Comparison of ENCODE assay signal across 10 mouse cellular contexts in the genomic region with DNA sequence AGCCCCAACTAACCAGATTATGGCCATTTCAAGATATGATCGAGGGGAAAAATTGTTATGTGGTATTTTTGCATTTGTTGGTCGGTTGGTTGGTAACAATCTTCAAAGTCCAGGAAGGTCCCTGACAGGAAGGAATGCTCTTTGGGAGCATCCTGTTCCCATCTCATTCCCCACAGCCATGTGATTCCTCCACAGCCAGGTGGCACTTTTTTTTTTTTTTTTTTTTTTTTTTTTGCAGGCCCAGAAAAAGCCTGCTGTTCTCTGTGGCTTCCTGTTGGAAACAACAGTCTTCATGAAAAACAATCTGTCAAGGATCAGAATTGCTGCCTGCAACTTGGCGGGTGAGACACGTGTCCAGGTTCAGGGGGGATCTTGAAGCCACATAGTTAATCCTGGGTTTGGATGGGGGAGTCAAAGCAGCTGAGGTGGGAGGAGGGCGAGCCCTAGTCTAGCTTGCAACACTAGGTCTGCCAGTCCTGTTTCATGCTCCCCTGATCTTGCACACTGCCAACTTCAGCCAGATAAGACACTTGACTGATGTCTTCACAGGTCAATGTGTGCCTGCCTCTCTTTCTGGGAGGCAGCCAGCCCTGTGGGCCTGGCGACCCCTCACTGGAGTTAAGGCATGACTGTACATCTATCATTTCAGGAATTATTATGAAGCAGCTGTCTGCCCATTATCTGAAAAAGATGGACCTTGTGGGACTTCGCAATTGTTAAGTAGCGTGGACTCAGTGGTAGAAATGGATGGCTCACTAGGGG. TPM values are rescaled to one million over a fixed set of nuclear protein-coding genes. Genes with fewer than 3 reads are reported as not detected.
DNase-seq lines count a peak whose midpoint lies in the region; ATAC-seq and TF ChIP-seq lines count a peak whose summit lies in the region.
"Had no signal": no experiment of that assay in that cellular context is flagged by ENCODE, and none has a peak within 500 bp of the region (broad histone marks: within the 10 kb centered on the region; RNA-seq: fewer than 3 reads in every experiment).

No protein-coding gene starts in this region.

- H3K4me2 ChIP-seq in lung, postnatal 0 days (replicated peaks; ENCODE audit: low read depth, low read length), result no peak overlapping the region
- no peak overlapping the region for H3K4me2 ChIP-seq in heart, postnatal 0 days (ENCODE audit: low read depth, low read length)

- H3K9me3 ChIP-seq in lung, postnatal 0 days (ENCODE audit: low read length), result peaks cover 13% of the 10 kb centered on the region
- H3K9me3 ChIP-seq in heart, postnatal 0 days (replicated peaks; ENCODE audit: control insufficient read depth, low read length), result 0 out of 2 replicates have a peak, but pooled peaks cover 8% of the 10 kb centered on the region

- H3K4me1 ChIP-seq in lung, postnatal 0 days (ENCODE audit: insufficient read depth, low read depth, low read length), result 0 out of 2 replicates have a peak, but pooled peaks cover 7% of the 10 kb centered on the region
- no peaks in the 10 kb centered on the region for H3K4me1 ChIP-seq in lung, adult 2 months (ENCODE audit: control insufficient read depth, insufficient read depth, low read length)
- peaks cover 16% of the 10 kb centered on the region for H3K4me1 ChIP-seq in heart, postnatal 0 days (ENCODE audit: control insufficient read depth, insufficient read depth)

- H3K9ac ChIP-seq in lung, postnatal 0 days (replicated peaks; ENCODE audit: low read depth), result no peak overlapping the region
- H3K9ac ChIP-seq in heart, postnatal 0 days (replicated peaks; ENCODE audit: low read depth, low read length), result no peak overlapping the region; the same call in 1 of the 2 replicates

- no peak overlapping the region for H3K27ac ChIP-seq in lung, postnatal 0 days (ENCODE audit: low read length)
- H3K27ac ChIP-seq in heart, postnatal 0 days (ENCODE audit: low read depth), result no peak overlapping the region

- no peak for TF ChIP-seq POLR2A in lung, adult 2 months (IDR thresholded peaks at IDR 0.05; ENCODE audit: borderline replicate concordance, extremely low read depth, low read depth, low read length)

- ATAC-seq in lung, postnatal 0 days, result peak; percentile 8
- no peak for ATAC-seq in heart, postnatal 0 days (ENCODE audit: insufficient read depth, low read depth)
- ATAC-seq in megakaryocyte-erythroid progenitor cell, adult 5-6 weeks (replicated peaks; ENCODE audit: low FRiP score, low TSS enrichment, poor library complexity, severe bottlenecking), result peak; percentile 19

- peaks cover 30% of the 10 kb centered on the region for H3K36me3 ChIP-seq in lung, postnatal 0 days (ENCODE audit: insufficient read depth, low read length)
- peaks cover 46% of the 10 kb centered on the region for H3K36me3 ChIP-seq in heart, postnatal 0 days (replicated peaks; ENCODE audit: control insufficient read depth, insufficient read depth, low read length)

- H3K27me3 ChIP-seq in lung, postnatal 0 days (replicated peaks; ENCODE audit: insufficient read depth, low read length), result no peaks in the 10 kb centered on the region
- H3K27me3 ChIP-seq in heart, postnatal 0 days (ENCODE audit: control insufficient read depth, insufficient read depth, low read length), result no peaks in the 10 kb centered on the region

- no peak for TF ChIP-seq EP300 in lung, postnatal 0 days (IDR thresholded peaks at IDR 0.05)
- TF ChIP-seq EP300 in heart, postnatal 0 days (IDR thresholded peaks at IDR 0.05; ENCODE audit: low read depth), result no peak

- no peak for TF ChIP-seq CTCF in lung, postnatal 0 days (IDR thresholded peaks at IDR 0.05)
- TF ChIP-seq CTCF in lung, adult 2 months (IDR thresholded peaks at IDR 0.05; ENCODE audit: insufficient read depth, low read length), result no peak
- peak; percentile 3; the same call in 1 of the 2 replicates for TF ChIP-seq CTCF in heart, postnatal 0 days (IDR thresholded peaks at IDR 0.05; ENCODE audit: low read depth)

- H3K4me3 ChIP-seq in lung, postnatal 0 days (ENCODE audit: low read depth, low read length), result no peak overlapping the region
- H3K4me3 ChIP-seq in lung, adult 2 months (replicated peaks; ENCODE audit: extremely low read depth, low read depth, low read length), result no peak overlapping the region
- no peak overlapping the region for H3K4me3 ChIP-seq in heart, postnatal 0 days (ENCODE audit: low read depth, low read length)
- H3K4me3 ChIP-seq: erythroblast, embryonic 14.5 days; myocyte had no signal

- WGBS in lung, postnatal 0 days, result 59% methylated on average over 8 of the region's 8 CpGs
- WGBS in lung, adult 2 months, result 50% methylated on average over 8 of the region's 8 CpGs
- WGBS in heart, postnatal 0 days, result 55% methylated on average over 8 of the region's 8 CpGs

- peak; percentile 38 for DNase-seq in cerebellum, adult 9-10 months
- no peak for DNase-seq in cerebellum, postnatal 36 days
- DNase-seq in lung, postnatal 0 days (ENCODE audit: low spot score), result no peak
- no peak for DNase-seq in lung, adult 2 months
- DNase-seq in heart, postnatal 0 days (ENCODE audit: low spot score), result peak; percentile 65
- no peak for DNase-seq in MN1 (ENCODE audit: low spot score)
- DNase-seq in spleen, postnatal 4 days (ENCODE audit: low spot score in 2 of 2), result no peak

RNA-seq across cellular contexts. Expression of gene Hjurp, which starts 18.4 kb away (rescaled TPM):
- polyA plus RNA-seq in lung, postnatal 0 days (2015; fragmentation: Nextera tagmentation; extraction: Ambion mirVana), result 21.9 and 26.0 TPM in 2 replicates
- polyA plus RNA-seq in lung, adult 2 months (2012; rRNA removed), result 29.4 and 32.1 TPM in 2 replicates
- total RNA-seq in heart, postnatal 0 days (2014; rRNA removed; ENCODE audit: low replicate concordance), result 95.2 and 97.3 TPM in 2 replicates
- polyA plus RNA-seq in heart, postnatal 0 days (2015; fragmentation: Nextera tagmentation; extraction: Ambion mirVana), result 28.0 and 29.3 TPM in 2 replicates
- 203 and 209 TPM in 2 replicates for total RNA-seq in megakaryocyte-erythroid progenitor cell, adult 5-6 weeks (2014; fragmentation: Nextera tagmentation)
- total RNA-seq in megakaryocyte-erythroid progenitor cell, adult 5-6 weeks (2017), result 173 and 190 TPM in 2 replicates

RNA-seq across cellular contexts. Expression of gene Trpm8, which starts 18.4 kb away (rescaled TPM):
- 0.05 TPM in 1 of 2 replicates, not detected in the other for polyA plus RNA-seq in lung, postnatal 0 days (2015; fragmentation: Nextera tagmentation; extraction: Ambion mirVana)
- polyA plus RNA-seq in lung, adult 2 months (2012; rRNA removed), result not detected in 2 replicates
- not detected in 2 replicates for total RNA-seq in heart, postnatal 0 days (2014; rRNA removed; ENCODE audit: low replicate concordance)
- polyA plus RNA-seq in heart, postnatal 0 days (2015; fragmentation: Nextera tagmentation; extraction: Ambion mirVana), result not detected in 2 replicates
- not detected in 2 replicates for total RNA-seq in megakaryocyte-erythroid progenitor cell, adult 5-6 weeks (2014; fragmentation: Nextera tagmentation)
- total RNA-seq in megakaryocyte-erythroid progenitor cell, adult 5-6 weeks (2017), result not detected in 2 replicates
- polyA plus RNA-seq: erythroblast, embryonic 14.5 days had no signal

RNA-seq across cellular contexts. Expression of gene Mroh2a, which starts 32.3 kb away (rescaled TPM):
- 0.15 and 0.43 TPM in 2 replicates for polyA plus RNA-seq in lung, postnatal 0 days (2015; fragmentation: Nextera tagmentation; extraction: Ambion mirVana)
- 0.17 and 0.20 TPM in 2 replicates for polyA plus RNA-seq in lung, adult 2 months (2012; rRNA removed)
- not detected in 2 replicates for total RNA-seq in heart, postnatal 0 days (2014; rRNA removed; ENCODE audit: low replicate concordance)
- 0.08 and 0.23 TPM in 2 replicates for polyA plus RNA-seq in heart, postnatal 0 days (2015; fragmentation: Nextera tagmentation; extraction: Ambion mirVana)
- 0.25 TPM in 1 of 2 replicates, not detected in the other for total RNA-seq in megakaryocyte-erythroid progenitor cell, adult 5-6 weeks (2014; fragmentation: Nextera tagmentation)
- total RNA-seq in megakaryocyte-erythroid progenitor cell, adult 5-6 weeks (2017), result 0.05 and 1.9 TPM in 2 replicates
- polyA plus RNA-seq: erythroblast, embryonic 14.5 days had no signal

RNA-seq across cellular contexts. Expression of gene Ugt1a1, which starts 47.3 kb away (rescaled TPM):
- 0.21 and 0.26 TPM in 2 replicates for polyA plus RNA-seq in lung, postnatal 0 days (2015; fragmentation: Nextera tagmentation; extraction: Ambion mirVana)
- polyA plus RNA-seq in lung, adult 2 months (2012; rRNA removed), result 0.11 and 1.3 TPM in 2 replicates
- not detected in 2 replicates for total RNA-seq in heart, postnatal 0 days (2014; rRNA removed; ENCODE audit: low replicate concordance)
- 0.07 TPM in 1 of 2 replicates, not detected in the other for polyA plus RNA-seq in heart, postnatal 0 days (2015; fragmentation: Nextera tagmentation; extraction: Ambion mirVana)
- total RNA-seq in megakaryocyte-erythroid progenitor cell, adult 5-6 weeks (2014; fragmentation: Nextera tagmentation), result not detected in 2 replicates
- total RNA-seq in megakaryocyte-erythroid progenitor cell, adult 5-6 weeks (2017), result not detected in 2 replicates
- polyA plus RNA-seq: erythroblast, embryonic 14.5 days; myocyte had no signal

RNA-seq across cellular contexts. Expression of gene Dnajb3, which starts 53.5 kb away (rescaled TPM):
- polyA plus RNA-seq in lung, postnatal 0 days (2015; fragmentation: Nextera tagmentation; extraction: Ambion mirVana), result 2.7 and 3.8 TPM in 2 replicates
- 1.3 and 1.8 TPM in 2 replicates for polyA plus RNA-seq in lung, adult 2 months (2012; rRNA removed)
- 0.46 and 3.8 TPM in 2 replicates for total RNA-seq in heart, postnatal 0 days (2014; rRNA removed; ENCODE audit: low replicate concordance)
- 2.7 and 3.2 TPM in 2 replicates for polyA plus RNA-seq in heart, postnatal 0 days (2015; fragmentation: Nextera tagmentation; extraction: Ambion mirVana)
- total RNA-seq in megakaryocyte-erythroid progenitor cell, adult 5-6 weeks (2014; fragmentation: Nextera tagmentation), result 8.2 and 9.5 TPM in 2 replicates
- 0.99 and 1.8 TPM in 2 replicates for total RNA-seq in megakaryocyte-erythroid progenitor cell, adult 5-6 weeks (2017)
- polyA plus RNA-seq: myocyte had no signal

Comparison
In these comparisons a context has a peak if more than half of its experiments do, and no peak if none do; other contexts are left out.
1. DNase-seq: peak in cerebellum, adult 9-10 months (single experiment) and heart, postnatal 0 days (single experiment); none in cerebellum, postnatal 36 days (0 of 2), lung, postnatal 0 days (single experiment), lung, adult 2 months (single experiment), MN1 (single experiment) and spleen, postnatal 4 days (0 of 2).